Mouse (Mus musculus): ENCODE measurements around the gene Fbxl20. TPM values are rescaled to one million over a fixed set of nuclear protein-coding genes. Genes with fewer than 3 reads are reported as not detected.

The Fbxl20 gene
- polyA plus RNA-seq, 1 experiment from 2014 or later = 12.9 TPM

GRCm38 (mm10) chr11:98149304-98149750, 876 bp downstream of the Fbxl20 start:
- ATAC-seq (replicated peaks; ENCODE audit: insufficient number of reproducible peaks, low FRiP score, low TSS enrichment) = peak; percentile 79
- H3K9me3 ChIP-seq (replicated peaks; ENCODE audit: control insufficient read depth, low read length) = no peaks in the 10 kb centered on the region
- H3K4me1 ChIP-seq (ENCODE audit: control insufficient read depth, insufficient read depth, low read length) = peaks cover 7% of the 10 kb centered on the region; the same call in 1 of the 2 replicates
- peak overlapping the region; percentile 94 for H3K4me3 ChIP-seq (ENCODE audit: low read depth, low read length)
- no peaks in the 10 kb centered on the region for H3K36me3 ChIP-seq (ENCODE audit: control insufficient read depth, insufficient read depth, low read length)
- H3K27me3 ChIP-seq (ENCODE audit: control insufficient read depth, insufficient read depth, low read length) = no peaks in the 10 kb centered on the region
- under 1% methylated on average over 46 of the region's 57 CpGs for WGBS (ENCODE audit: insufficient replicate concordance)
- H3K9ac ChIP-seq (ENCODE audit: low read depth, low read length) = peak overlapping the region; percentile 91
- peak overlapping the region; percentile 99 for H3K4me2 ChIP-seq
- H3K27ac ChIP-seq (ENCODE audit: low read depth, low read length) = peak overlapping the region; percentile 86

- peak overlapping the region; percentile 86 for H3K27ac ChIP-seq (ENCODE audit: low read depth, low read length)
- H3K36me3 ChIP-seq (ENCODE audit: control insufficient read depth, insufficient read depth, low read length) = no peaks in the 10 kb centered on the region
- H3K4me3 ChIP-seq (ENCODE audit: low read depth, low read length) = peak overlapping the region; percentile 94
- H3K27me3 ChIP-seq (ENCODE audit: control insufficient read depth, insufficient read depth, low read length) = no peaks in the 10 kb centered on the region
- WGBS (ENCODE audit: insufficient replicate concordance) = 2% methylated on average over 45 of the region's 45 CpGs
- no peak; the same call in 1 of the 2 replicates for ATAC-seq (replicated peaks; ENCODE audit: insufficient number of reproducible peaks, low FRiP score, low TSS enrichment)
- peaks cover 7% of the 10 kb centered on the region; the same call in 1 of the 2 replicates for H3K4me1 ChIP-seq (ENCODE audit: control insufficient read depth, insufficient read depth, low read length)
- peak overlapping the region; percentile 91 for H3K9ac ChIP-seq (ENCODE audit: low read depth, low read length)
- H3K9me3 ChIP-seq (replicated peaks; ENCODE audit: control insufficient read depth, low read length) = no peaks in the 10 kb centered on the region
- H3K4me2 ChIP-seq = peak overlapping the region; percentile 99
These were observed 1.5 kb downstream of the Fbxl20 start for GRCm38 (mm10) chr11:98148551-98149301.

GRCm38 (mm10) chr11:98145856-98146255, 4.3 kb downstream of the Fbxl20 start:
- no peak overlapping the region for H3K9ac ChIP-seq (ENCODE audit: low read depth, low read length)

GRCm38 (mm10) chr11:98142545-98142944, 7.7 kb downstream of the Fbxl20 start:
- no peak for ATAC-seq (replicated peaks; ENCODE audit: insufficient number of reproducible peaks, low FRiP score, low TSS enrichment)
- H3K9me3 ChIP-seq (replicated peaks; ENCODE audit: control insufficient read depth, low read length) = no peaks in the 10 kb centered on the region

More at GRCm38 (mm10) chr11:98145856-98146255, 4.3 kb downstream of the Fbxl20 start:
- Histone ChIP-seq H3K27me3 (ENCODE audit: control insufficient read depth, insufficient read depth, low read length) (no peaks in the 10 kb centered on the region), H3K4me3 (ENCODE audit: low read depth, low read length) (no peak overlapping the region), H3K36me3 (ENCODE audit: control insufficient read depth, insufficient read depth, low read length) (no peaks in the 10 kb centered on the region), H3K27ac (ENCODE audit: low read depth, low read length) (no peak overlapping the region), H3K4me2 (no peak overlapping the region), H3K4me1 (ENCODE audit: control insufficient read depth, insufficient read depth, low read length) (peaks cover 7% of the 10 kb centered on the region; the same call in 1 of the 2 replicates), H3K9me3 (replicated peaks; ENCODE audit: control insufficient read depth, low read length) (no peaks in the 10 kb centered on the region)
- WGBS (ENCODE audit: insufficient replicate concordance) = 78% methylated on average over 7 of the region's 7 CpGs
- ATAC-seq (replicated peaks; ENCODE audit: insufficient number of reproducible peaks, low FRiP score, low TSS enrichment) = no peak

GRCm38 (mm10) chr11:98138894-98139293, 11.3 kb downstream of the Fbxl20 start:
- no peak overlapping the region for H3K4me3 ChIP-seq (ENCODE audit: low read depth, low read length)
- no peaks in the 10 kb centered on the region for H3K27me3 ChIP-seq (ENCODE audit: control insufficient read depth, insufficient read depth, low read length)
- ATAC-seq (replicated peaks; ENCODE audit: insufficient number of reproducible peaks, low FRiP score, low TSS enrichment) = no peak
- H3K4me2 ChIP-seq = no peak overlapping the region
- peaks cover 5% of the 10 kb centered on the region; the same call in 1 of the 2 replicates for H3K4me1 ChIP-seq (ENCODE audit: control insufficient read depth, insufficient read depth, low read length)
- 0 out of 2 replicates have a peak overlapping the region, but pooled peaks have one; percentile 24 for H3K27ac ChIP-seq (ENCODE audit: low read depth, low read length)
- 75% methylated on average over 7 of the region's 7 CpGs for WGBS (ENCODE audit: insufficient replicate concordance)
- no peaks in the 10 kb centered on the region for H3K36me3 ChIP-seq (ENCODE audit: control insufficient read depth, insufficient read depth, low read length)
- no peaks in the 10 kb centered on the region for H3K9me3 ChIP-seq (replicated peaks; ENCODE audit: control insufficient read depth, low read length)
- no peak overlapping the region for H3K9ac ChIP-seq (ENCODE audit: low read depth, low read length)

More at GRCm38 (mm10) chr11:98142545-98142944, 7.7 kb downstream of the Fbxl20 start:
- Histone ChIP-seq H3K36me3 (ENCODE audit: control insufficient read depth, insufficient read depth, low read length) (no peaks in the 10 kb centered on the region), H3K9ac (ENCODE audit: low read depth, low read length) (no peak overlapping the region), H3K27ac (ENCODE audit: low read depth, low read length) (no peak overlapping the region), H3K27me3 (ENCODE audit: control insufficient read depth, insufficient read depth, low read length) (no peaks in the 10 kb centered on the region), H3K4me2 (no peak overlapping the region), H3K4me3 (ENCODE audit: low read depth, low read length) (no peak overlapping the region), H3K4me1 (ENCODE audit: control insufficient read depth, insufficient read depth, low read length) (peaks cover 2% of the 10 kb centered on the region; the same call in 1 of the 2 replicates)
- WGBS (ENCODE audit: insufficient replicate concordance) = 85% methylated on average over 2 of the region's 2 CpGs

GRCm38 (mm10) chr11:98137836-98138235, 12.4 kb downstream of the Fbxl20 start:
- H3K4me2 ChIP-seq = no peak overlapping the region
- no peaks in the 10 kb centered on the region for H3K27me3 ChIP-seq (ENCODE audit: control insufficient read depth, insufficient read depth, low read length)
- no peaks in the 10 kb centered on the region for H3K36me3 ChIP-seq (ENCODE audit: control insufficient read depth, insufficient read depth, low read length)
- H3K27ac ChIP-seq (ENCODE audit: low read depth, low read length) = no peak overlapping the region
- H3K4me1 ChIP-seq (ENCODE audit: control insufficient read depth, insufficient read depth, low read length) = peaks cover 5% of the 10 kb centered on the region; the same call in 1 of the 2 replicates
- no peaks in the 10 kb centered on the region for H3K9me3 ChIP-seq (replicated peaks; ENCODE audit: control insufficient read depth, low read length)
- no peak overlapping the region for H3K9ac ChIP-seq (ENCODE audit: low read depth, low read length)
- 89% methylated on average over 11 of the region's 11 CpGs for WGBS (ENCODE audit: insufficient replicate concordance)
- no peak overlapping the region for H3K4me3 ChIP-seq (ENCODE audit: low read depth, low read length)
- no peak for ATAC-seq (replicated peaks; ENCODE audit: insufficient number of reproducible peaks, low FRiP score, low TSS enrichment)

- 64% methylated on average over 4 of the region's 4 CpGs for WGBS (ENCODE audit: insufficient replicate concordance)
- Histone ChIP-seq H3K4me3 (ENCODE audit: low read depth, low read length) (no peak overlapping the region), H3K36me3 (ENCODE audit: control insufficient read depth, insufficient read depth, low read length) (no peaks in the 10 kb centered on the region), H3K9ac (ENCODE audit: low read depth, low read length) (no peak overlapping the region), H3K27me3 (ENCODE audit: control insufficient read depth, insufficient read depth, low read length) (no peaks in the 10 kb centered on the region), H3K9me3 (replicated peaks; ENCODE audit: control insufficient read depth, low read length) (no peaks in the 10 kb centered on the region), H3K4me1 (ENCODE audit: control insufficient read depth, insufficient read depth, low read length) (peaks cover 5% of the 10 kb centered on the region; the same call in 1 of the 2 replicates), H3K4me2 (no peak overlapping the region), H3K27ac (ENCODE audit: low read depth, low read length) (no peak overlapping the region)
- ATAC-seq (replicated peaks; ENCODE audit: insufficient number of reproducible peaks, low FRiP score, low TSS enrichment) = no peak
These were observed 15.3 kb downstream of the Fbxl20 start for GRCm38 (mm10) chr11:98134951-98135350.

GRCm38 (mm10) chr11:98123424-98123823, 26.8 kb downstream of the Fbxl20 start:
- no peaks in the 10 kb centered on the region for H3K27me3 ChIP-seq (ENCODE audit: control insufficient read depth, insufficient read depth, low read length)
- peaks cover 2% of the 10 kb centered on the region; the same call in 1 of the 2 replicates for H3K36me3 ChIP-seq (ENCODE audit: control insufficient read depth, insufficient read depth, low read length)
- no peaks in the 10 kb centered on the region for H3K4me1 ChIP-seq (ENCODE audit: control insufficient read depth, insufficient read depth, low read length)
- 72% methylated on average over 5 of the region's 5 CpGs for WGBS (ENCODE audit: insufficient replicate concordance)
- H3K27ac ChIP-seq (ENCODE audit: low read depth, low read length) = no peak overlapping the region
- ATAC-seq (replicated peaks; ENCODE audit: insufficient number of reproducible peaks, low FRiP score, low TSS enrichment) = no peak
- no peak overlapping the region for H3K9ac ChIP-seq (ENCODE audit: low read depth, low read length)
- H3K4me3 ChIP-seq (ENCODE audit: low read depth, low read length) = no peak overlapping the region
- no peaks in the 10 kb centered on the region for H3K9me3 ChIP-seq (replicated peaks; ENCODE audit: control insufficient read depth, low read length)
- no peak overlapping the region for H3K4me2 ChIP-seq

Measured in heart, embryonic 11.5 days (tissue).